Mouse (Mus musculus) v-Abl transformed pro-B cells (cell line): ENCODE results near the gene Rbks.

Source experiments
- in situ Hi-C, 2 experiments: fragments of 400-800 bp; cut with MboI; formaldehyde crosslinking; loops; one replicate each; pipeline ENCODE4 v1.15.1; 2025; ENCODE audit not compliant: unreplicated experiment in 2 of 2

Rbks gene

GRCm38 (mm10) chr5:31628555-31628954 is 68.9 kb downstream of the Rbks start:
- in situ Hi-C loops = no loop called here

- in situ Hi-C loops = no loop called here
Measured at GRCm38 (mm10) chr5:31627562-31628526, 69.6 kb downstream of the Rbks start.

GRCm38 (mm10) chr5:31627117-31627516 is 70.3 kb downstream of the Rbks start:
- in situ Hi-C loops = no loop called here

GRCm38 (mm10) chr5:31620326-31620725 is 77.1 kb downstream of the Rbks start:
- in situ Hi-C loops = no loop called here

GRCm38 (mm10) chr5:31614339-31615025 is 82.9 kb downstream of the Rbks start:
- in situ Hi-C loops = loop anchor here (5.0 kb wide), 3 partner anchors 52 to 83 kb away; partner anchors contain the start of genes Babam2 (in 1 of the 2) and Rbks (in 1 of the 2)

- in situ Hi-C loops = loop anchor here (5.0 kb wide), 2 partner anchors 52 to 83 kb away; partner anchors contain the start of genes Babam2 (in 1 of the 2) and Rbks (in 1 of the 2)
Measured at GRCm38 (mm10) chr5:31613852-31614286, 83.6 kb downstream of the Rbks start.

- in situ Hi-C loops = loop anchor here (5.0 kb wide), 2 partner anchors 49 to 86 kb away; partner anchors contain the start of genes Babam2 (in 1 of the 2) and Rbks (in 1 of the 2)
Measured at GRCm38 (mm10) chr5:31611186-31611585, 86.2 kb downstream of the Rbks start.

GRCm38 (mm10) chr5:31610376-31611086 is 86.9 kb downstream of the Rbks start:
- in situ Hi-C loops = loop anchor here (5.0 kb wide), 2 partner anchors 48 to 87 kb away; partner anchors contain the start of genes Babam2 (in 1 of the 2) and Rbks (in 1 of the 2)

- in situ Hi-C loops = no loop called here
Measured at GRCm38 (mm10) chr5:31606151-31606550, 91.3 kb downstream of the Rbks start.

GRCm38 (mm10) chr5:31603766-31604165 is 93.7 kb downstream of the Rbks start:
- in situ Hi-C loops = no loop called here

- in situ Hi-C loops = no loop called here
Measured at GRCm38 (mm10) chr5:31602377-31602776, 95.0 kb downstream of the Rbks start.

GRCm38 (mm10) chr5:31601162-31601722 is 96.2 kb downstream of the Rbks start:
- in situ Hi-C loops = no loop called here

- in situ Hi-C loops = loop anchor here (5.0 to 25.0 kb wide), 4 partner anchors 546 to 1063 kb away; no protein-coding TSS in a partner anchor
Measured at GRCm38 (mm10) chr5:31599161-31599560, 98.3 kb downstream of the Rbks start.

- in situ Hi-C loops = loop anchor here (5.0 to 25.0 kb wide), 4 partner anchors 546 to 1064 kb away; no protein-coding TSS in a partner anchor
Measured at GRCm38 (mm10) chr5:31598579-31598978, 98.8 kb downstream of the Rbks start.

- in situ Hi-C loops = loop anchor here (5.0 to 25.0 kb wide), 4 partner anchors 547 to 1064 kb away; no protein-coding TSS in a partner anchor
Measured at GRCm38 (mm10) chr5:31598121-31598520, 99.3 kb downstream of the Rbks start.

- in situ Hi-C loops = loop anchor here (5.0 to 25.0 kb wide), 4 partner anchors 547 to 1065 kb away; no protein-coding TSS in a partner anchor
Measured at GRCm38 (mm10) chr5:31597430-31597944, 99.9 kb downstream of the Rbks start.

- in situ Hi-C loops = loop anchor here (5.0 to 25.0 kb wide), 4 partner anchors 548 to 1066 kb away; no protein-coding TSS in a partner anchor
Measured at GRCm38 (mm10) chr5:31596481-31597429, 100.7 kb downstream of the Rbks start, which contains the start of gene Mrpl33. TSS of gene Mrpl33 (plus strand) at chr5:31596935.

GRCm38 (mm10) chr5:31595868-31596267 is 101.6 kb downstream of the Rbks start:
- in situ Hi-C loops = loop anchor here (5.0 to 25.0 kb wide), 4 partner anchors 549 to 1066 kb away; no protein-coding TSS in a partner anchor
